Comparison of ENCODE assay signal across 16 mouse cellular contexts in genomic region chr19:56747878-56748277, GRCm38 (mm10). TPM values are rescaled to one million over a fixed set of nuclear protein-coding genes. Genes with fewer than 3 reads are reported as not detected.
DNase-seq lines count a peak whose midpoint lies in the region; ATAC-seq lines count a peak whose summit lies in the region.
"Had no signal": no experiment of that assay in that cellular context is flagged by ENCODE, and none has a peak within 500 bp of the region (broad histone marks: within the 10 kb centered on the region; RNA-seq: fewer than 3 reads in every experiment).

No protein-coding gene starts in this region.

- peaks cover 24% of the 10 kb centered on the region; the same call in 1 of the 2 replicates for H3K4me1 ChIP-seq in kidney, embryonic 16.5 days (ENCODE audit: insufficient read depth, low read length)
- no peaks in the 10 kb centered on the region for H3K4me1 ChIP-seq in lung, embryonic 16.5 days (replicated peaks; ENCODE audit: control insufficient read depth, insufficient read depth, low read length)

- no peak overlapping the region for H3K9ac ChIP-seq in kidney, embryonic 16.5 days (replicated peaks; ENCODE audit: low read length)
- no peak overlapping the region for H3K9ac ChIP-seq in lung, embryonic 16.5 days (ENCODE audit: low read length)

- no peak for DNase-seq in frontal cortex, postnatal 36 days (ENCODE audit: low spot score in 2 of 2)
- no peak for DNase-seq in kidney, postnatal 14 days
- no peak for DNase-seq in lung, postnatal 36 days
- DNase-seq in retina, embryonic 14.5 days (ENCODE audit: low spot score) = peak; percentile 45
- no peak for DNase-seq in left cerebral cortex, adult 18-20 months (ENCODE audit: low spot score in 2 of 2)
- DNase-seq: adrenal gland, postnatal 25 days; cerebellum, postnatal 14 days; thymus, postnatal 25 days had no signal

- H3K4me2 ChIP-seq in kidney, embryonic 16.5 days (replicated peaks; ENCODE audit: low read depth, low read length) = no peak overlapping the region
- no peak overlapping the region for H3K4me2 ChIP-seq in lung, embryonic 16.5 days (ENCODE audit: low read depth, low read length)
- H3K4me2 ChIP-seq: midbrain, embryonic 11.5 days had no signal

- ATAC-seq in frontal cortex, adult (ENCODE audit: low TSS enrichment) = peak; percentile 54
- ATAC-seq in kidney, embryonic 16.5 days (ENCODE audit: low FRiP score, low TSS enrichment) = peak; percentile 39; the same call in 1 of the 2 replicates
- ATAC-seq in lung, embryonic 16.5 days (ENCODE audit: low read depth) = peak; percentile 71
- ATAC-seq: activated CD4-positive, CD25-positive, alpha-beta regulatory T cell, adult 4 months; forebrain, embryonic 16.5 days had no signal

- no peaks in the 10 kb centered on the region for H3K27me3 ChIP-seq in kidney, embryonic 16.5 days (ENCODE audit: insufficient read depth, low read length)
- H3K27me3 ChIP-seq in lung, embryonic 16.5 days (ENCODE audit: control insufficient read depth, insufficient read depth, low read depth, low read length) = no peaks in the 10 kb centered on the region

- no peak overlapping the region for H3K4me3 ChIP-seq in kidney, embryonic 16.5 days (ENCODE audit: low read length)
- no peak overlapping the region for H3K4me3 ChIP-seq in lung, embryonic 16.5 days (ENCODE audit: low read length)
- H3K4me3 ChIP-seq: embryonic facial prominence, embryonic 10.5 days had no signal

- no peaks in the 10 kb centered on the region for H3K36me3 ChIP-seq in kidney, embryonic 16.5 days (ENCODE audit: insufficient read depth, low read length)
- no peaks in the 10 kb centered on the region for H3K36me3 ChIP-seq in lung, embryonic 16.5 days (ENCODE audit: control insufficient read depth, insufficient read depth, low read length)
- H3K36me3 ChIP-seq: embryonic facial prominence, embryonic 10.5 days had no signal

- 51% methylated on average over 10 of the region's 10 CpGs for WGBS in kidney, embryonic 16.5 days
- WGBS in lung, embryonic 16.5 days = 55% methylated on average over 10 of the region's 10 CpGs

- H3K27ac ChIP-seq in kidney, embryonic 16.5 days (ENCODE audit: low read length) = no peak overlapping the region
- no peak overlapping the region for H3K27ac ChIP-seq in lung, embryonic 16.5 days (ENCODE audit: low read length)
- H3K27ac ChIP-seq: embryonic facial prominence, embryonic 10.5 days had no signal

- no peaks in the 10 kb centered on the region for H3K9me3 ChIP-seq in kidney, embryonic 16.5 days (ENCODE audit: low read length)
- no peaks in the 10 kb centered on the region for H3K9me3 ChIP-seq in lung, embryonic 16.5 days (ENCODE audit: control insufficient read depth, low read length)
- H3K9me3 ChIP-seq: embryonic facial prominence, embryonic 10.5 days had no signal

RNA-seq across cellular contexts. Expression of gene Adrb1, which starts 25.9 kb away (rescaled TPM):
- polyA plus RNA-seq in kidney, embryonic 16.5 days (2015; fragmentation: Nextera tagmentation; extraction: Ambion mirVana) = 0.06 and 0.21 TPM in 2 replicates
- 1.1 and 1.3 TPM in 2 replicates for polyA plus RNA-seq in lung, embryonic 16.5 days (2015; fragmentation: Nextera tagmentation; extraction: Ambion mirVana)
- total RNA-seq in left cerebral cortex, adult 18-20 months (2021) = 10 to 100 TPM; 50.2 to 50.7 TPM
- total RNA-seq: hematopoietic stem cell, adult 5-6 weeks had no signal
- polyA plus RNA-seq: activated CD4-positive, CD25-positive, alpha-beta regulatory T cell, adult 4 months had no signal
